Mouse (Mus musculus) heart, postnatal 0 days (tissue): ENCODE measurements around the gene Ms4a7.

Experiments
- CTCF ChIP-seq: IDR thresholded peaks from 2 replicates; pipeline ENCODE4 v1.5.1; 2016; ENCODE audit warnings: antibody characterized with exemption, control low read depth, low read depth
- EP300 ChIP-seq: IDR thresholded peaks from 2 replicates; pipeline ENCODE4 v1.6.1; 2016; ENCODE audit warnings: antibody characterized with exemption, low read depth

- peak; percentile 24 for TF ChIP-seq CTCF
- no peak for TF ChIP-seq EP300
Observed at GRCm38 (mm10) chr19:11360106-11360505, 24.2 kb upstream of the Ms4a7 start.
